Mouse (Mus musculus): ENCODE measurements around the gene Alg3. TPM values are rescaled to one million over a fixed set of nuclear protein-coding genes. Genes with fewer than 3 reads are reported as not detected.

Gene Alg3
- total and polyA plus RNA-seq, 3 experiments, result 17.2 to 81.1 (median 22.7) TPM

GRCm38 (mm10) chr16:20653315-20653714, 41.8 kb upstream of the Alg3 start:
- peak overlapping the region; percentile 73; the same call in 1 of the 2 replicates for H3K9ac ChIP-seq (ENCODE audit: insufficient read depth, low read depth)
- no peaks in the 10 kb centered on the region for H3K9me3 ChIP-seq (replicated peaks; ENCODE audit: low read length)
- H3K4me1 ChIP-seq (ENCODE audit: control insufficient read depth in 1 of 2, insufficient read depth in 2 of 2), result peaks cover 2 to 13% of the 10 kb centered on the region in 2 experiments; a peak in 3 of 4 replicates
- peaks cover 37 to 49% of the 10 kb centered on the region in 2 experiments for H3K36me3 ChIP-seq (replicated peaks in 1 of 2; ENCODE audit: control insufficient read depth in 1 of 2, insufficient read depth in 1 of 2, low read length in 1 of 2)
- dilution Hi-C loops (cut with MboI; ENCODE audit: extremely low pct_ligation_motif_present, extremely low pct_unique_long_range_greater_than_20kb, low sequenced_read_pairs), result no loop called here
- peaks cover 24% of the 10 kb centered on the region for H3K79me2 ChIP-seq (replicated peaks; ENCODE audit: control insufficient read depth, extremely low read depth, insufficient read depth, poor library complexity, severe bottlenecking)
- peak; percentile 33 to 37; a peak in 3 of 4 replicates for TF ChIP-seq CTCF (conservative IDR thresholded peaks at IDR 0.05 in 1 of 2, IDR thresholded peaks at IDR 0.05 in 1 of 2; ENCODE audit: low read depth in 2 of 2, low read length in 2 of 2)
- no peak for TF ChIP-seq JUND (conservative IDR thresholded peaks at IDR 0.05; ENCODE audit: low read depth, low read length)
- TF ChIP-seq ZC3H11A (IDR thresholded peaks at IDR 0.05; ENCODE audit: low read depth, low read length), result no peak
- no peak for TF ChIP-seq BHLHE40 (IDR thresholded peaks at IDR 0.05; ENCODE audit: low read depth, low read length)
- TF ChIP-seq E2F4 (IDR thresholded peaks at IDR 0.05; ENCODE audit: insufficient replicate concordance, low read depth, low read length), result no peak
- no peak for TF ChIP-seq MYC (IDR thresholded peaks at IDR 0.05; ENCODE audit: low read depth, low read length)
- in situ Hi-C loops (cut with MboI; ENCODE audit: low pct_ligation_motif_present, low pct_unique_long_range_greater_than_20kb, low sequenced_read_pairs), result no loop called here
- DNase-seq (ENCODE audit: extremely low read depth), result peak; percentile 32
- H3K27ac ChIP-seq (ENCODE audit: insufficient read depth, low read depth), result no peak overlapping the region
- H3K4me2 ChIP-seq (ENCODE audit: insufficient read depth, low read depth, poor library complexity, severe bottlenecking), result peak overlapping the region; percentile 89; the same call in 1 of the 2 replicates
- no peaks in the 10 kb centered on the region for H3K27me3 ChIP-seq (replicated peaks)
- peak overlapping the region in 1 of 3 experiments; percentile 76 for H3K4me3 ChIP-seq (replicated peaks in 1 of 3; ENCODE audit: low read depth in 2 of 3, low read length in 2 of 3, poor library complexity in 1 of 3)

- 0 out of 2 replicates have a peak, but pooled peaks have one; percentile 6 for TF ChIP-seq MXI1 (IDR thresholded peaks at IDR 0.05; ENCODE audit: low read depth, low read length)
- TF ChIP-seq HCFC1 (IDR thresholded peaks at IDR 0.05; ENCODE audit: low read depth, low read length), result no peak
- TF ChIP-seq CHD1 (IDR thresholded peaks at IDR 0.05; ENCODE audit: low read depth, low read length), result 0 out of 2 replicates have a peak, but pooled peaks have one; percentile 63
- TF ChIP-seq POLR2AphosphoS2 (IDR thresholded peaks at IDR 0.05; ENCODE audit: low read depth, low read length), result no peak
- 0 out of 2 replicates have a peak, but pooled peaks have one; percentile 2 for TF ChIP-seq ZKSCAN1 (IDR thresholded peaks at IDR 0.05; ENCODE audit: borderline replicate concordance, low read depth, low read length)
- TF ChIP-seq ELF1 (IDR thresholded peaks at IDR 0.05; ENCODE audit: low read depth, low read length), result no peak
- 0 out of 2 replicates have a peak, but pooled peaks have one; percentile 4 for TF ChIP-seq E2F4 (IDR thresholded peaks at IDR 0.05; ENCODE audit: insufficient replicate concordance, low read depth, low read length)
- in situ Hi-C loops (cut with MboI; ENCODE audit: low pct_ligation_motif_present, low pct_unique_long_range_greater_than_20kb, low sequenced_read_pairs), result no loop called here
- Histone ChIP-seq H3K4me1 (ENCODE audit: control insufficient read depth in 1 of 2, insufficient read depth in 2 of 2) (peaks cover 2 to 13% of the 10 kb centered on the region in 2 experiments; a peak in 3 of 4 replicates), H3K79me2 (replicated peaks; ENCODE audit: control insufficient read depth, extremely low read depth, insufficient read depth, poor library complexity, severe bottlenecking) (peaks cover 24% of the 10 kb centered on the region), H3K4me2 (ENCODE audit: insufficient read depth, low read depth, poor library complexity, severe bottlenecking) (peak overlapping the region; percentile 89; the same call in 1 of the 2 replicates), H3K36me3 (replicated peaks in 1 of 2; ENCODE audit: control insufficient read depth in 1 of 2, insufficient read depth in 1 of 2, low read length in 1 of 2) (peaks cover 25 to 35% of the 10 kb centered on the region in 2 experiments), H3K9me3 (replicated peaks; ENCODE audit: low read length) (no peaks in the 10 kb centered on the region), H3K4me3 (replicated peaks in 1 of 3; ENCODE audit: low read depth in 2 of 3, low read length in 2 of 3, poor library complexity in 1 of 3) (peak overlapping the region; percentile 71 to 97 (median 76)), H3K27me3 (replicated peaks) (no peaks in the 10 kb centered on the region), H3K9ac (ENCODE audit: insufficient read depth, low read depth) (peak overlapping the region; percentile 73), H3K27ac (ENCODE audit: insufficient read depth, low read depth) (0 out of 2 replicates have a peak overlapping the region, but pooled peaks have one; percentile 2)
- no peak for DNase-seq (ENCODE audit: extremely low read depth)
- dilution Hi-C loops (cut with MboI; ENCODE audit: extremely low pct_ligation_motif_present, extremely low pct_unique_long_range_greater_than_20kb, low sequenced_read_pairs), result no loop called here
Measured at GRCm38 (mm10) chr16:20651947-20652310, 40.4 kb upstream of the Alg3 start.

Measured in CH12.LX (cell line).